Mouse (Mus musculus): Measurements from ENCODE around the gene Zfp526.

DNA sequence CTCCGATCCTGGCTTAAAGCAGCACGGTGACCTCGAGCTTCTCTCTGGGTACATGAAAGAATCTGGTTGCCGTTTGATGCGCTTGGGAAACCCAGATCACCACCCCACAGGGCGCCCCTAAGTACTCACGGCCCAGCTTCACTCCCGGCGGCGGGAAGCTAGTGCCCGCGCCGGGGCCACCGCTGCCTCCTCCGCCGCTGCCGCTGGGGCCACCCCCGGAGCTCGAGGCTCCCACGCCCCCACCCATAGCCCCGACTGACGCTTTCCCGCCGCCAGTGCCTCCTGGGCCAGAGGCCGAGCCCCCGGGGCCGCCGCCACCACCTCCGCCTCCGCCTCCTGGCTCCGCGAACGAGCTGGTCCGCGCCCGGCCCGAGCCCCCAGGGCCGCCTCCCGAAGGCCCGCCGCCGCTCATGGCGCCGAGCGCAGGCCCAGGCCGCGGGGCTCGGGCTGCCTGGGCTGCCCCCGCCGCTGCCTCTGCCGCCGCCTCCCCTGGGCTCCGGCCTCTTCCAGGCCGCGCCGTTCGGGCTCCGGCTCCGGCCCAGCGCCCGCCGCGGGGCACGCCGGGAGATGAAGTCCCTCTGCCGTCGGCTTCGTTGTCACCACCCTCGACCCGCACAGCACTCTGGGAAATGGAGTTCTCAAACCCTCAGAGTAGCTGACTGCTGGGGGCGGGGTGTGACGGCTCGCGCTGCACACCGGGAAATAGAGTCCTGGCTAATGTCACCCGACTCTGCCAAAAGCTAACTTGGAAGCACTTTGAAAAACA lies 16.2 kb downstream of the Zfp526 start, which contains the start of gene Gsk3a:
- TF ChIP-seq POLR2A (IDR thresholded peaks at IDR 0.05; ENCODE audit: low read depth, low read length) = peak; percentile 77
- TF ChIP-seq MEF2A (IDR thresholded peaks at IDR 0.05; ENCODE audit: borderline replicate concordance, low read depth, low read length) = peak; percentile 49; the same call in 1 of the 2 replicates
- TF ChIP-seq ZMIZ1 (IDR thresholded peaks at IDR 0.05; ENCODE audit: low read depth, low read length) = peak; percentile 55; the same call in 1 of the 2 replicates
- no peak for TF ChIP-seq PAX5 (IDR thresholded peaks at IDR 0.05; ENCODE audit: low read length)
- TF ChIP-seq JUND (conservative IDR thresholded peaks at IDR 0.05; ENCODE audit: low read depth, low read length) = no peak
- TF ChIP-seq IRF4 (IDR thresholded peaks at IDR 0.05; ENCODE audit: low read depth, low read length) = no peak
- TF ChIP-seq POLR2AphosphoS2 (IDR thresholded peaks at IDR 0.05; ENCODE audit: low read depth, low read length) = no peak
- TF ChIP-seq RAD21 (IDR thresholded peaks at IDR 0.05; ENCODE audit: low read depth, low read length) = no peak
- peak; percentile 66 for TF ChIP-seq TCF12 (IDR thresholded peaks at IDR 0.05; ENCODE audit: low read depth, low read length)
- no peak for TF ChIP-seq USF1 (IDR thresholded peaks at IDR 0.05; ENCODE audit: low read depth, low read length)
- TF ChIP-seq RCOR1 (conservative IDR thresholded peaks at IDR 0.05; ENCODE audit: low read depth, low read length) = no peak
- TF ChIP-seq ETS1 (conservative IDR thresholded peaks at IDR 0.05; ENCODE audit: low read depth, low read length) = no peak
